ENCODE assay signal across 8 mouse cellular contexts in genomic region chr9:3327342-3328053, GRCm38 (mm10). TPM values are rescaled to one million over a fixed set of nuclear protein-coding genes. Genes with fewer than 3 reads are reported as not detected.
DNase-seq lines count a peak whose midpoint lies in the region; ATAC-seq and TF ChIP-seq lines count a peak whose summit lies in the region.
"Not testable (repeated sequence)": the region's sequence is repeated elsewhere in the genome, so short reads cannot be mapped to it uniquely, and the experiment has no call there.

No protein-coding gene starts in this region.

- not testable (repeated sequence) for H3K36me3 ChIP-seq in heart, embryonic 12.5 days; intestine, embryonic 15.5 days; liver, embryonic 14.5 days (replicated peaks; ENCODE audit: control insufficient read depth, insufficient read depth, low read depth); stomach, embryonic 16.5 days (ENCODE audit: control insufficient read depth, insufficient read depth, low read length)

- peak; percentile 36 for ATAC-seq in erythroid progenitor cell, adult 5-6 weeks (replicated peaks; ENCODE audit: low FRiP score, poor library complexity, severe bottlenecking)
- ATAC-seq in heart, embryonic 12.5 days (ENCODE audit: insufficient number of reproducible peaks, low FRiP score), result 0 out of 2 replicates have a peak, but pooled peaks have one; percentile 22
- peak; percentile 35 for ATAC-seq in intestine, embryonic 15.5 days
- peak; percentile 75 for ATAC-seq in liver, embryonic 14.5 days (ENCODE audit: insufficient read depth)
- peak; percentile 18 for ATAC-seq in megakaryocyte progenitor cell, adult 5-6 weeks (replicated peaks; ENCODE audit: poor library complexity)
- 0 out of 2 replicates have a peak, but pooled peaks have one; percentile 21 for ATAC-seq in stomach, embryonic 16.5 days (ENCODE audit: insufficient read depth, low FRiP score)

- WGBS in heart, embryonic 12.5 days, result 45% methylated on average over 9 of the region's 9 CpGs
- 37% methylated on average over 9 of the region's 9 CpGs for WGBS in intestine, embryonic 15.5 days
- WGBS in liver, embryonic 14.5 days (ENCODE audit: insufficient replicate concordance), result 21% methylated on average over 9 of the region's 9 CpGs
- WGBS in stomach, embryonic 16.5 days, result 30% methylated on average over 9 of the region's 9 CpGs

- not testable (repeated sequence) for H3K4me1 ChIP-seq in heart, embryonic 12.5 days (replicated peaks); intestine, embryonic 15.5 days (replicated peaks); stomach, embryonic 16.5 days (ENCODE audit: control insufficient read depth, insufficient read depth, low read length)
- H3K4me1 ChIP-seq in liver, embryonic 14.5 days (replicated peaks; ENCODE audit: control insufficient read depth in 2 of 2, insufficient read depth in 2 of 2, low read length in 1 of 2), result peaks cover 34 to 42% of the 10 kb centered on the region in 2 experiments

- not testable (repeated sequence) for H3K4me3 ChIP-seq in heart, embryonic 12.5 days; intestine, embryonic 15.5 days (replicated peaks); liver, embryonic 14.5 days (ENCODE audit: insufficient read depth in 1 of 2, low read depth in 2 of 2, low read length in 2 of 2); stomach, embryonic 16.5 days (replicated peaks; ENCODE audit: low read length)

- TF ChIP-seq EP300 in liver, embryonic 14.5 days (IDR thresholded peaks at IDR 0.05; ENCODE audit: low read depth), result not testable (repeated sequence)

- H3K4me2 ChIP-seq in heart, embryonic 12.5 days, result peak overlapping the region; percentile 27; the same call in 1 of the 2 replicates
- H3K4me2 ChIP-seq in intestine, embryonic 15.5 days (replicated peaks), result peak overlapping the region; percentile 3; the same call in 1 of the 2 replicates
- peak overlapping the region; percentile 69 for H3K4me2 ChIP-seq in liver, embryonic 14.5 days (ENCODE audit: low read depth)
- H3K4me2 ChIP-seq in stomach, embryonic 16.5 days (ENCODE audit: low read depth, low read length), result not testable (repeated sequence)

- not testable (repeated sequence) for H3K9ac ChIP-seq in heart, embryonic 12.5 days; intestine, embryonic 15.5 days; stomach, embryonic 16.5 days (ENCODE audit: low read length)
- H3K9ac ChIP-seq in liver, embryonic 14.5 days (replicated peaks), result peak overlapping the region; percentile 35

- DNase-seq in R1 (ENCODE audit: low read depth, low spot score) (peak; percentile 26), liver (peak; percentile 21)
- not testable (repeated sequence) for DNase-seq in liver, embryonic 14.5 days (ENCODE audit: low read depth in 3 of 3, low spot score in 3 of 3)

- not testable (repeated sequence) for H3K27me3 ChIP-seq in heart, embryonic 12.5 days (replicated peaks); intestine, embryonic 15.5 days (replicated peaks); liver, embryonic 14.5 days (ENCODE audit: control insufficient read depth, insufficient read depth, low read length); stomach, embryonic 16.5 days (ENCODE audit: control insufficient read depth, insufficient read depth, low read length)

- peak; percentile 27; the same call in 1 of the 2 replicates for TF ChIP-seq CTCF in liver, embryonic 14.5 days (IDR thresholded peaks at IDR 0.05; ENCODE audit: low read depth)

- H3K9me3 ChIP-seq in heart, embryonic 12.5 days (replicated peaks); intestine, embryonic 15.5 days; liver, embryonic 14.5 days (ENCODE audit: control insufficient read depth, low read length); stomach, embryonic 16.5 days (replicated peaks; ENCODE audit: control insufficient read depth, low read length): not testable (repeated sequence)

- H3K27ac ChIP-seq in heart, embryonic 12.5 days (ENCODE audit: poor library complexity, severe bottlenecking); intestine, embryonic 15.5 days; stomach, embryonic 16.5 days (ENCODE audit: low read length): not testable (repeated sequence)
- peak overlapping the region; percentile 86 for H3K27ac ChIP-seq in liver, embryonic 14.5 days

RNA-seq across cellular contexts. Expression of gene Alkbh8, which starts 7.4 kb away (rescaled TPM):
- total RNA-seq in erythroid progenitor cell, adult 5-6 weeks (2015; ENCODE audit: low replicate concordance), result 19.5 and 19.7 TPM in 2 replicates
- total RNA-seq in erythroid progenitor cell, adult 5-6 weeks (2017; ENCODE audit: low replicate concordance), result 28.4 and 29.0 TPM in 2 replicates
- polyA plus RNA-seq in heart, embryonic 12.5 days (2016; fragmentation: Nextera tagmentation; extraction: Ambion mirVana), result 18.6 and 18.7 TPM in 2 replicates
- polyA plus RNA-seq in intestine, embryonic 15.5 days (2015; fragmentation: Nextera tagmentation; extraction: Ambion mirVana), result 21.0 and 21.5 TPM in 2 replicates
- polyA plus RNA-seq in liver, embryonic 14.5 days (2012; rRNA removed), result 2.8 and 4.8 TPM in 2 replicates
- polyA plus RNA-seq in liver, embryonic 14.5 days (2014; fragmentation: Nextera tagmentation; extraction: Ambion mirVana), result 12.7 and 15.5 TPM in 2 replicates
- total RNA-seq in megakaryocyte progenitor cell, adult 5-6 weeks (2015), result 20.6 and 26.3 TPM in 2 replicates
- total RNA-seq in megakaryocyte progenitor cell, adult 5-6 weeks (2017), result 17.9 and 21.5 TPM in 2 replicates
- polyA plus RNA-seq in stomach, embryonic 16.5 days (2015; fragmentation: Nextera tagmentation; extraction: Ambion mirVana), result 21.3 and 22.7 TPM in 2 replicates

Comparison
In these comparisons a context has a peak if more than half of its experiments do, and no peak if none do; other contexts are left out.
1. ATAC-seq: peak in every context shown above with its lines; median percentile 75 in liver, embryonic 14.5 days; 36 in erythroid progenitor cell, adult 5-6 weeks; 35 in intestine, embryonic 15.5 days; 22 in heart, embryonic 12.5 days; 21 in stomach, embryonic 16.5 days; 18 in megakaryocyte progenitor cell, adult 5-6 weeks.